Mouse (Mus musculus) naive thymus-derived CD4-positive, alpha-beta T cell, adult 2 months (primary cell): ENCODE measurements around the gene Nfia.

Source experiments
- DNase-seq: peaks from one replicate; pipeline ENCODE4 v3.0.0-alpha.2; 2011; ENCODE audit warnings: low read depth

Nfia gene

GRCm38 (mm10) chr4:97783073-97783879 lies 10.7 kb downstream of the Nfia start:
- no peak for DNase-seq

- no peak for DNase-seq
These were observed 11.7 kb downstream of the Nfia start for GRCm38 (mm10) chr4:97784236-97784635.

DNA sequence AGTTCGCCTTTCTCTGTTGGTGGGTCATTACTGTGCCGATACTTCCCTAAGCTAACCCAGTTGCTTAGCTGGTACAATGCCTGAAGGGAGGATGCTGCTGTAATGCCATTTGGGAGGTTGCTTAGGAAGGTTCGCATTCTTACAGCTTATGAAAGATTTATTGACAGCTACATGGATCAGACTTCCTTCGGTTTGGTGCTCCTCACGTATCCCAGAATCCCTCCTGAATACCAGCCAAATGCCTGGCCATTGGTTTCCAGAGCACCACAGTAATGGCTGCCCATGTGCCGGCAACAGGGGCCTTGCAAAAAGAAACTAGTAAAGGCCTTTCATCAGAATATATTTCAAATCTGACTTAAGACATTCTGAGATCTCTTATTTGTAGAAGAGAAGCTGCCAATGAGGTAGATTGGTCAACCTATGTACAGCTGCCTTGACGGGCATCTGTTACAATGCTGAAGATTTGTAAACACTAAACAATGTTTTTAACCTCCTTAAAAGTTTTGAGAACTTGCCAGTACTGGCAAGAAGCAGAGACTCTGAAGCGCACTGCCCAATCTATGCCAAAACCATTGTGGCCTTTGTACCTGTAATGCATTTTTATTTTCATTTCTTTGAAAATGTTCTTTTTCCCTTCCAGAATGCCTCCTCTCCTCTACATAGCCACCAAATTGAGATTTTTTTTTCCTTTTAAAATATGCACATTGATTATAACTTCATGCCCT lies 13.2 kb downstream of the Nfia start:
- DNase-seq = no peak

- no peak for DNase-seq
These were observed 14.0 kb downstream of the Nfia start for GRCm38 (mm10) chr4:97786571-97786970.

- DNase-seq = no peak
These were observed 15.0 kb downstream of the Nfia start for GRCm38 (mm10) chr4:97787515-97787914.

- no peak for DNase-seq
These were observed 16.0 kb downstream of the Nfia start for GRCm38 (mm10) chr4:97788537-97788936.

GRCm38 (mm10) chr4:97793931-97794330 lies 21.4 kb downstream of the Nfia start:
- DNase-seq = no peak

DNA sequence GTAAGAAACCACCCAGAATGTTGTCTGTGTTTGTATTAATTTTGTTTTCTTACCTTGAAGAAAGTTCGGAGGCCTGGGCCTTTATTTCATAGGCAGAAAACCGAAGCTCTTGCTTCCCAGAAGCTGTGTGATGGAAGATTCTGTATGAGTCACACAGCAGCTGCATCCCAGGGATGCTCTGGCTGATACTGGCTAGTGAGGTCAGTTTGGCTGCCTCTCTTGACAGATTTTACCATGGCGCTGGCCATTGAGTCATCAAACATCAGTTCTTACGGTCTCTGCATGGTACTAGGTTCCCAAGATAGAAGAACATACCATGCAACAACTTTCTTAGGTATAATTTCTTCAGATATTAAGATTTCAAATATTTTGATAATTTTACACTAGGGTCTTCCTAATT lies 22.3 kb downstream of the Nfia start:
- DNase-seq = no peak

DNA sequence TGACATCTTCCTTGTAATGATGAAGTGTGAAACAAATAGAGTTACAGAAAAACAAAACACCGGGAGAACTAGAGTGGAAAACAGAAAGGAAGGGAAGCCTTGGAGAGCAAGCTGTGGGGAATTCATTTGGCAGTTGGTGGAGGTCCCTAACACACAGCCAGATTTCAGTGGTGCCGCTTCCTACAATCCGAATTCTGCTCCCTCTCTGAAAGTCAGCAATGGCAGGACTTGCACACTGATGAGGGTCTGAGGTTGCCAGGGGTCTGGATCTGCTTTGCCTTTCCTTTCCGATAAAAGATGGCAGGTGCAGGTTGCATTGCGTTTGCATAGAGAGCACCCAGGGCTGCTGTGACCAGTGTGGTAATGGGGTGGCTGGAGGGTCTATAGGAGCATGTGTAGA lies 23.4 kb downstream of the Nfia start:
- no peak for DNase-seq

DNA sequence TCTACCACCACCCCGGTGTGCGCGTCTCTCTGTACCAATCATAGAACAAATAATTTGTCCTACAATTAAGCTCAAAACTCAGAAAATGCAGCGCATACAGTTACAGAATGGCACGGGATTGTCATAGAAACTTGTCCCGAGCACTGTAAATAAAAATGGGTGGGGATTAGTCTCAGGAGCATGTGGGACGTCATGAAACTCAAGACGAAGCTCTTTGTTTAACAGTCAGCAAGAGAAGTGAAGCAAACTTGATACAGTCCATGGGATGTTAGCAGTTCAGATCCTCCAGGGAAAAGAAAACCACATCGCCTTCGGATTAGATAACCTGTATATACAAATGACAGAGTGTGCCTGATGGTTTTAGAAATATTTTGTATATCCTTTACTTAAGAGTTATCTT lies 24.0 kb downstream of the Nfia start:
- no peak for DNase-seq

DNA sequence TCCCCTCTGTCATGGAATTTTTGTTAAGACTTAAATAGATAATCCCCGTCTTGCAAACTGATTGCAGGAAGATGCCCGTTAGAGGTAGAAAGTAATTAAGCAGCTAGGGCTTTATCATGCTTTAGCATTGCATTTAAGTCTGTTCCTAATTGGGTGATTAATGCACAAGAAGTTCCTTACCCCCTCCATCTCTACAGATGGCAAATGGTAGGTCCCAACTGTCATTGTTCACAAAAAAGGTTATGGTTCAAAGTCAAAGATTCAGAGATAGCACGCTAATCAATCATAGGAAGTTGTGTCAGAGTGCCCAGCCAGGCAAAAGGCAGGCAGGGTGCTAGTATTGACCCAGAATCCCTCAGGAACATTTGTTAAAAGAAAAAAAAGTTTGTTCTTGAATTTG lies 31.3 kb downstream of the Nfia start:
- DNase-seq = no peak

DNA sequence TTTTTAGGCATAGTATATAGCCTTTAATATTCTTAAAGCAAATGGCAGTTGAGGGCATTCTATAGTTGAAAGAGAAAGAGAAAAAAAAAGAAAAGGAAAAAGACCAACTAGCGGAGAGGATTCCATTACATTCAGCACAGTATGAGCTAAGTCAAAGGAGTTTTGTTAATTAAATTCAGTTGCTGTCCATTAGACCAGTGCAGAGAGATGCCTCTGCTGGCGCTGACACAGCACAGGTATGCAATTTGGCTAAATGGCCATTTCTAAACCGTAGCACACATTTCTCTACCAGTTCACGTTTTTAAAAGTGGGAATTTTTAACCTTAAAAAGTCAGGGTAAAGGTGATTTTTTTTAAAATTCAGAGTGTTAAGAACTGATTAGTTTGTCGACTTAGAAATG lies 32.1 kb downstream of the Nfia start:
- no peak for DNase-seq

GRCm38 (mm10) chr4:97805255-97805654 lies 32.7 kb downstream of the Nfia start:
- no peak for DNase-seq

- no peak for DNase-seq
These were observed 33.6 kb downstream of the Nfia start for GRCm38 (mm10) chr4:97805896-97806808.

DNA sequence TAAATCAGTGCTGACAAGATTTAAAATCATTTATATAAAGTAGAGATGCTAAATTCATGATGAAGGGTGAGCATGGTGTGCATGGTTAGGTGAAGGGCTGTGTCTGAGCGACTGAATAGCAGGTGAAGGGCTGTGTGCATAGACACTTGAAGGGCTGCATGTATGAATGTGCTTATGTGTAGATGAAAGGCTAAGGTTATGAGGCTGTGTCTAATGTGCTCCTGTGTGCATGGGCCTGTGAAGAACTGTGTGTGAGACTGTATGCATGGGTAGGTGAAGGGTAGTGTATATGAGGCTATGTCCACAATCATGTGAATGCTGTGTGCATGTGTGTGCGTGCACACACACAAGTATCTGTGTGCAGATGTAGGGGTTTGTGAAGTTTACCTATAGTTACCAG lies 34.4 kb downstream of the Nfia start:
- no peak for DNase-seq

GRCm38 (mm10) chr4:97808885-97809284 lies 36.4 kb downstream of the Nfia start:
- no peak for DNase-seq

DNA sequence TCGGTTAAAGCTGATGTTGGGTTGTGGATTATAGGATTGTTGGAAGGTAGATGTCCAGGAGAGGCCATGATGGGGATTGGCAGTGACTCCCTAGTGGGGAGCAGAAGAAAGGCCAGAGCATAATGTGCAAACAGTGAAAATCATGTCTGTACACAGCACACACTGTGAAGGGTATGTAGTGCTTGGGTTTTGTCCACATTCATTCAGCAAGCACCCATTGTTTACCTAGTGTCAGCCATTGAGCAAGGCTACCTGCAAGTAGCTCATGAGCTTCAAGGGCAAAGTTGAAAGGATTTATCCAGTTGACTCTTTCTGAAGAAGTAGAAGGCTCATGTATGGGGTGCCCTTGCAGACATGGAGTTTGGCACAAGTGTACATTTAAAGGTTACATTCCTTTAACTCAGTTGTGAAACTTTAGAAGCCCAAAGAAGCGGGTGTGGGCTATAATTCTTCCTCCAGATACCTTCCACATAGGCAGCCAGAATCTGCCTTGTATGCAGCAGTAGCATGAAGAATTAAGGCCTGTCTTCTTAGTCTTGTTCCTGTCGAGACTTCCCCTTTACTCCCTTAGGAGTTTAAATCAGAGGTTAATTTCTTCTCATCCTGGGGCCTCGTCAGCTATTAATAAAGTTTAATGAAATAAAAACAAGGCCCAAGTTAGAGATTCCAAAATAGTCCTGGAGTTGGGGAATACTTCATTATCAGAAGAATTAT lies 37.2 kb downstream of the Nfia start:
- DNase-seq = no peak

GRCm38 (mm10) chr4:97810348-97810939 lies 37.9 kb downstream of the Nfia start:
- DNase-seq = no peak

DNA sequence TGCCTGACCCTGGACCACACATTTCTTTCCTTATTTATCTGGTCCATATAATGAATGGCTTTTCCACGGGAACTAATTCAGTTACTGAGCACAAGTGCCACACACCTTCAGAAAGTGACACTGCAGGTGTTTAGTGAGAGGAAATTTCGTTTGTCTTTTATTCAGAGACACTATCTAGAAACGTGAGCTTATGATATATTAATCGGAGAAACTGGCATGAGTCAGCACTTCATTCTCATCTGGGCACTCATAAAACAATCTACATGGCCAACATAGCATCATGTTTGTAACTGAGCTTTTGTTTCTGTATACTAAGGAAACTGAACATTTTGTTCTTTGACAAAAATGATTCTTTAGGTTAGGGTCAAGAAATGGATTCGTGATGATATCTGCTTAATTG lies 40.5 kb downstream of the Nfia start:
- no peak for DNase-seq

DNA sequence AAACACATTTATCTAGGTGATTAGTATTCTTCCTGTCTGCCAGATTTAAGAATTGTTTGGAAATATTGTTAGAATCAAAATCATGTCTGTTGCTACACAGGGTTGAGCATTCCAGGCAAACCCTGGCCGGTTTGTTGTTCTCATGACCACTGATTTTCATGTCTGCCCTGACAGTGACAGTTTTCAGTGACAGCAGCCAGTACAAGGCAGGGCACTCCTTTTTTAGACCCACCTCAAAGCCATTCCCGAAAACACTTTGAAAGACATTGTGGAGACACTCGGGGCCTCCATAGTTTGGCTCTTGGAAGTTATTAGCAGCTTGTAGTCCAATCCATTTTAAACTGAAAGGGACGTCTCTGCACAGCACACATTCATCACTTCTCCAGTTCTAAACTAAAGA lies 41.5 kb downstream of the Nfia start:
- DNase-seq = no peak

DNA sequence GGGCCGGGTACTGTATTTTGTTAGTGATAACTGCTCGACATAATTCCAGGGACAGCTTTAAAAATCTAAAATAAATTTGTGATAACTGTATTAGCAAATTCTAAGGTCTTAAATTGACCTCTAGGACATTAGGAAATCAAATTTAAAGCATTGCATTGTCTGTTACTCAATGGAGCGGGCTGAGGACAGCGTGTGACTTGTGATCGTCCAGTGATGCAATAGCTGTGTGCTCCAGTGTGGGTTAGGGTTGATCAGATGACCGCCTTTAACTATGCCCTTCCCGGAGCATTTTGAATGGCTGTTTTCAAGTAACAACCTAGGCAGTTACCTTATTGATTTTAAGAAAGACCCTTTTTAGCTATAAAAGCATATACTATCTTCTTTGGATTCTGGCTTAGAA lies 42.0 kb downstream of the Nfia start:
- no peak for DNase-seq

DNA sequence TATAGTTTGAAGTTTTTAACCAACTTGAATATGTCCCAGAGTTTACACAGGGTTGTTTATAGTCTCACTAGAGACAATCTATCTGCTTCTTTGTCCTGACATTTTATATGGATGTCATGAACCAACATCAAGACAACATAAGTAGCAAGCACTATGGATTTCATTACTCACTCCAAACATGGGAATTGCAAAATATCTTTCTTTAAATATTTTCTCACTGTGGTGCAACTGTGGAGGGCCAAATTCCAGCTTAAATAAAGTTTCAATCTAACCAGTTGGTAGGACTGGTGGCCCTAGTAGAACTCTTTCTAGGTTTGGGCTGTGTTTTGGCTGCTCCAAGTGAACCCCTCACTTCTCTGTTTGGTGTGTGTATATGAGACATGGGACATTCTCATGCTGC lies 43.5 kb downstream of the Nfia start:
- no peak for DNase-seq
